Mouse (Mus musculus) limb, embryonic 13.5 days (tissue): ENCODE measurements around the gene Slc47a1. TPM values are rescaled to one million over a fixed set of nuclear protein-coding genes. Genes with fewer than 3 reads are reported as not detected.
A peak's percentile ranks its signal among the peaks of the same experiment; 100 is the strongest.

Experiments
- ATAC-seq: fragments of 200-750 bp; cut with Nextera tagmentation; 2 replicates; pipeline ENCODE4 v1.8.0; 2017; ENCODE audit warnings: low read depth, moderate number of reproducible peaks, moderate TSS enrichment; ENCODE audit not compliant: low FRiP score
- H3K27ac ChIP-seq: fragments of 300-500 bp; sonication (generic); 2 replicates; pipeline ENCODE4 v1.5.1; 2015; ENCODE audit warnings: inconsistent platforms, mild to moderate bottlenecking, moderate library complexity
- H3K27me3 ChIP-seq: fragments of 300-500 bp; sonication (generic); 2 replicates; pipeline ENCODE4 v1.6.1; 2015; ENCODE audit warnings: mild to moderate bottlenecking, inconsistent platforms
- H3K36me3 ChIP-seq: fragments of 300-500 bp; sonication (generic); 2 replicates; pipeline ENCODE4 v1.6.1; 2015; ENCODE audit warnings: inconsistent platforms, mild to moderate bottlenecking, moderate library complexity
- H3K4me1 ChIP-seq: fragments of 300-500 bp; sonication (generic); 2 replicates; pipeline ENCODE4 v1.6.1; 2015; ENCODE audit warnings: inconsistent platforms
- H3K4me2 ChIP-seq: fragments of 300-500 bp; sonication (generic); replicated peaks from 2 replicates; pipeline ENCODE4 v1.6.1; 2015; ENCODE audit warnings: inconsistent platforms, mild to moderate bottlenecking, moderate library complexity
- H3K4me3 ChIP-seq: fragments of 300-500 bp; sonication (generic); 2 replicates; pipeline ENCODE4 v1.5.1; 2015; ENCODE audit warnings: moderate library complexity, mild to moderate bottlenecking, inconsistent platforms
- H3K9ac ChIP-seq: fragments of 300-500 bp; sonication (generic); 2 replicates; pipeline ENCODE4 v1.6.1; 2015; ENCODE audit warnings: mild to moderate bottlenecking, inconsistent platforms
- H3K9me3 ChIP-seq: fragments of 300-500 bp; sonication (generic); 2 replicates; pipeline ENCODE4 v1.6.1; 2016; ENCODE audit warnings: inconsistent platforms
- WGBS: fragments of 180-500 bp; shearing (Covaris S2); methylation state at CpG from one replicate; pipeline ENCODE4 v1.1.7; 2015; 5-methylcytosine and 5-hydroxymethylcytosine counted together
- polyA plus RNA-seq: library from polyadenylated mRNA; unstranded; fragments of >200 nt; fragmentation: Nextera tagmentation; extraction: Ambion mirVana; gene quantifications from 2 replicates; pipeline ENCODE4 v1.2.1, GENCODE M21; 2015

Slc47a1 gene
- polyA plus RNA-seq, 1 experiment from 2014 or later = 0.36 TPM

DNA sequence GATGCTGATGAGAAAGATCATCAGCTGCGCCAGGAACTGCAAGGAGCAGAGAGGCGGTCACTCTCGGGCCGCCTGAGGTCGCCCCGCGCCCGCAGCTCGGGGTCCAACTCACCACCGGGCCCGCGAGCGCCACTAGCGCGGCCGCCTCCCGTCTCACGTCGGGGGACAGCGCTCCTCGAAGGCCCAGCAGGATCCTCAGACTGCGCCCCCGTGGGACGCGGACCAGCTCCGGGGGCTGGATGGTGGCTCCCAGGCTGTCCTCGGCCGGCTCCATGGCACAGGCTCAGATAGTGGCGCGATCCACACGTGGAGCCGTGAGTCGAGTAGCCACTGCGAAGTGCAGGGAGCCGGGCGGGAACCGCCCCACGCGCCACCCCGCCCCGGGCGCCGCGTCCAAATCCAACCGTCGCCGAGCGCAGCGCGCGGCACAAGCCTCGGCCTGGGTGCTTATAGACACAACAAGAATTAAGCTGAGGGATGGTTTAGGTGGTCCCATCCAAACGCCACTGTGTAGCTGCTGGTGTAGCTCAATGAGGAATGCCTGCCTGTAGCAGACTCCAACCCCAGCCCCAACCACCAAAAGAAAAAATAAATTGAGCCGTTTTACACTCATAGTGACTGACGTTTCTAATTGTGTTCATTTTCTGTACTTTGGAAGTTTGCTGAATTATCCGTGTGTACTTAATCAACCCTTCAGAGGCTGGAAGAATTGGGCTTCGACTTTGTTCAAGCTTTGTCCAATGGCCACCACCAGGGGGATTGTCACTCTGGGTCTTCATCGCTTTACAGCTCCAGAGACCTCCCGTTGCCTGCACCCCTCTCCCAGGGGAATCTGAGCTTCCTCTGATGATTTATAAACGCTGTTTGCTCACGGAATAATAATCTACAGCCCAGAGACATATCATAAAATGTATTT, 35.4 kb downstream of the Slc47a1 start, which contains the start of gene Slc47a2:
Gene Slc47a2, minus strand, starts transcription at position 356 of the 916 bp plus-strand sequence.
- ATAC-seq = peak; percentile 36; the same call in 1 of the 2 replicates
- 4% methylated on average over 61 of the region's 61 CpGs for WGBS
- peak within 1 kb of the TSS; percentile 47 for H3K4me3 ChIP-seq

DNA sequence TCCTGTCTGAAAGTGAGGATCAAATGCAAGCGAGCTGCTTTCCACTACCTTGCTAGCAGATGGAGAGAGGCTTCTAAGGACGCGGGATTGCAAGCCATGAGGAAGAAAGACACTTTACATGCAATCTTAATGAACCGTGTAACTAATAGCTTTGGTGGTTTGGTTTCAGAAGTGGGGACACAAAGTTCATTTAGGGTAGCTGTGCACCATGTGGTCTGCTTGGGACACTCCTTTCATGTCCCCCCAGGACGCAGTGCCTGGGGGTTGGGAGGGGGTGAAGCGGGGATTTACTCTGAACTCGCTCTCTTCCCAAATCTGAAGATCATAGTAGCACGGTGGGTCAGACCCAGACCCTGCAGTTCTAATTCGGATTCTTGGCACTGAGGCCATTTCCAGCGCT, 36.2 kb downstream of the Slc47a1 start:
- H3K4me1 ChIP-seq = peaks cover 12% of the 10 kb centered on the region
- H3K4me3 ChIP-seq = peak overlapping the region; percentile 47
- no peak for ATAC-seq
- no peak overlapping the region for H3K9ac ChIP-seq
- H3K27me3 ChIP-seq = peaks cover 71% of the 10 kb centered on the region
- H3K36me3 ChIP-seq = no peaks in the 10 kb centered on the region
- H3K4me2 ChIP-seq = peak overlapping the region; percentile 75
- WGBS = 17% methylated on average over 10 of the region's 10 CpGs
- H3K9me3 ChIP-seq = no peaks in the 10 kb centered on the region
- no peak overlapping the region for H3K27ac ChIP-seq

More for the DNA sequence above, 35.4 kb downstream of the Slc47a1 start, which contains the start of gene Slc47a2:
- peaks cover 12% of the 10 kb centered on the region for H3K4me1 ChIP-seq
- H3K9ac ChIP-seq = peak within 1 kb of the TSS; percentile 55
- no peaks in the 10 kb centered on the region for H3K9me3 ChIP-seq
- H3K27ac ChIP-seq = no peak within 1 kb of the TSS
- peaks cover 78% of the 10 kb centered on the region for H3K27me3 ChIP-seq
- peak within 1 kb of the TSS; percentile 75 for H3K4me2 ChIP-seq
- no peaks in the 10 kb centered on the region for H3K36me3 ChIP-seq

DNA sequence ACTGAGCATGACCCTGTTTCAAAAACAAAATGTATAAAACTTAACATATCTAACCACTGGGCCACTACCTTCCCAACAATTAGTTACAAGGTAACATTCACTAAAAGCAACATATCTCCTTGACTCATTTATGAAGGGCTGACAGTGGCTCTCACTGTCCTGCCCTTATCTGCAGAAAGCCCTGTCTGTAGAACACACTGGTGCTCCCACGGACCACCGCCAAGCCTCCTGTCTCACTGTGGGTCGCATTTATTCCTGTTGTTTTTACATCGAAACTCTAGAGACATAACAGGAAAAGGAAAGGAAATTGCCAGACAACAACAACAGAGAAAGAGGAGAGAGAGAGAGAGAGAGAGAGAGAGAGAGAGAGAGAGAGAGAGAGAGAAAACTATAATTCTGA, 36.9 kb downstream of the Slc47a1 start:
- no peak for ATAC-seq
- peaks cover 12% of the 10 kb centered on the region for H3K4me1 ChIP-seq
- no peak overlapping the region for H3K27ac ChIP-seq
- WGBS = 82% methylated on average over 4 of the region's 4 CpGs
- H3K4me3 ChIP-seq = no peak overlapping the region
- H3K27me3 ChIP-seq = peaks cover 66% of the 10 kb centered on the region
- no peak overlapping the region for H3K9ac ChIP-seq
- H3K9me3 ChIP-seq = no peaks in the 10 kb centered on the region
- H3K36me3 ChIP-seq = no peaks in the 10 kb centered on the region
- no peak overlapping the region for H3K4me2 ChIP-seq

- no peak overlapping the region for H3K4me2 ChIP-seq
Observed at GRCm38 (mm10) chr11:61340374-61340773, 37.8 kb downstream of the Slc47a1 start.

GRCm38 (mm10) chr11:61337586-61337985, 40.6 kb downstream of the Slc47a1 start:
- Histone ChIP-seq H3K4me2 (no peak overlapping the region), H3K9me3 (no peaks in the 10 kb centered on the region), H3K4me3 (no peak overlapping the region), H3K4me1 (peaks cover 10% of the 10 kb centered on the region), H3K9ac (no peak overlapping the region), H3K27ac (no peak overlapping the region), H3K36me3 (no peaks in the 10 kb centered on the region), H3K27me3 (peaks cover 32% of the 10 kb centered on the region)
- 74% methylated on average over 10 of the region's 10 CpGs for WGBS
- ATAC-seq = no peak

More at GRCm38 (mm10) chr11:61340374-61340773, 37.8 kb downstream of the Slc47a1 start:
- Histone ChIP-seq H3K4me3 (no peak overlapping the region), H3K36me3 (no peaks in the 10 kb centered on the region), H3K9me3 (no peaks in the 10 kb centered on the region), H3K9ac (no peak overlapping the region), H3K27me3 (peaks cover 57% of the 10 kb centered on the region), H3K27ac (no peak overlapping the region), H3K4me1 (peaks cover 12% of the 10 kb centered on the region)
- no peak for ATAC-seq
- 79% methylated on average over 4 of the region's 4 CpGs for WGBS

DNA sequence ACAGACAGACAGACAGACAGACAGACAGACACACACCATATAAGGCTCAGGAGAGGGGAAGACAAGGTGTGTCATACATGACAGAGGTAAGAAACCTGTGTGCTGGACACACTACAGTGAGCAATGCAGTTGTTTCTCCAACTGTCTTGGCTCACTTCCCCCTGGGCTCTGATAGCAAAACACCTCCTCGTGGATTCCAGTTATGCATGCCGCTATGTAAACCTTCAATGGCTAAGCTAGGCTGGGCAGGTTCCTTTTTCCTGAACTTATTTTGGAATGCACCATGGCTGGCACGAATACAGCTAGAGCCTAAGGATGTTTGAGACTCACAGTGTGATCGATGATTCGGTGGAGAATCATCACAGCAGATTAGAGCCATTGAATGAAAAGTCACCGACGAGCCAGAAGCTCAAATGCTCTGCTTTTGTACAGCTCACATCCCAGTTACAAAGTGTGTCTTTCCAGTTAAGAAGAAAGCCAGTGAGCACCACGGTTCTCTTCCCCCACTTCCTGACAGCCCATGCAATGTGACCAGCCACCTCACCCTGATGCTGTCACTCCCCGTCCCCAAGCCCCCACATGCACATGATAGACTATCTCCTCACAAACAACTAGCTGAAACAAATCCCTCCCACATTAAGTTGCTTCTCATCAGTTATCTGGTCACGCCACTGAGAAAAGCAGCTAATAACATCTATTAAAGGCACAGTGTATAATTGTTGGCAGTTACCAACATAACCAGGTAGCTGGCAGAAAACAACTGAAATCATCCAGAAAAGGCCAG, 57.0 kb downstream of the Slc47a1 start:
- H3K27ac ChIP-seq = no peak overlapping the region
- H3K27me3 ChIP-seq = peaks cover 6% of the 10 kb centered on the region
- H3K4me1 ChIP-seq = 0 out of 2 replicates have a peak, but pooled peaks cover 3% of the 10 kb centered on the region
- no peaks in the 10 kb centered on the region for H3K9me3 ChIP-seq
- no peak overlapping the region for H3K9ac ChIP-seq
- H3K36me3 ChIP-seq = no peaks in the 10 kb centered on the region
- WGBS = 81% methylated on average over 10 of the region's 10 CpGs
- no peak overlapping the region for H3K4me3 ChIP-seq
- no peak overlapping the region for H3K4me2 ChIP-seq
- ATAC-seq = no peak

DNA sequence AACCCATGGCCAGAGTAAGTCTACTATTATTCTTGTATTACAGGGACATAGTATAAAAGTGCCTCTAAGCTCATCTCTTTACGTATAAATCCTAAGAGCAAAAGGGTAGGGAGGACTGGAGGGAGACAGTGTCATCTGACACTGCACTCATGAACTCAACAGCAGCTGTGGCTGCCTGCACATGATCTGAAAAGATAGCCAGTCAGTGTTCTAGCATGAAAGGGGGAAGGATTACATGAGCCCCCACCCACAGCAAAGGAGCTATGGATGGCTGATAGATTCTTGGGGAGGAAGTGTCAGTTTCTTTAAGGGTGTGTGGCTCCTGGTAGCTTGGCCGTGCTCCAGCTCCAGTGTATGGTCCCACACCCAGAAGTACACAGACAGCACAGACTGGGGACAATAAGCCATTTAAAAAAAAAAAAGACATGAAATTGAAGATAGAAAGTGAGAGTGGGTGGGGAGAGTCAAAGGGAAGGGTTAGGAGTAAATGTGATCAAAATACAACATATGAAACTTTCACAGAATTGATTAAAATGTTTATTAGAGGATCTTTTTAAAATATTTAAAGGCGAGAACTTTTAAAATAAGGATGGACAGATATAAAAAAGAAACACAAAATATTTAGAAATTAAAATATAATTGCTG, 58.1 kb downstream of the Slc47a1 start:
- H3K4me2 ChIP-seq = no peak overlapping the region
- no peaks in the 10 kb centered on the region for H3K36me3 ChIP-seq
- 59% methylated on average over 3 of the region's 3 CpGs for WGBS
- H3K27me3 ChIP-seq = peaks cover 6% of the 10 kb centered on the region
- H3K4me1 ChIP-seq = 0 out of 2 replicates have a peak, but pooled peaks cover 3% of the 10 kb centered on the region
- H3K9ac ChIP-seq = no peak overlapping the region
- no peaks in the 10 kb centered on the region for H3K9me3 ChIP-seq
- no peak overlapping the region for H3K4me3 ChIP-seq
- no peak for ATAC-seq
- no peak overlapping the region for H3K27ac ChIP-seq

GRCm38 (mm10) chr11:61319233-61319922, 58.8 kb downstream of the Slc47a1 start:
- Histone ChIP-seq H3K27me3 (peaks cover 6% of the 10 kb centered on the region), H3K27ac (no peak overlapping the region), H3K4me1 (0 out of 2 replicates have a peak, but pooled peaks cover 3% of the 10 kb centered on the region), H3K9ac (no peak overlapping the region), H3K9me3 (no peaks in the 10 kb centered on the region), H3K36me3 (no peaks in the 10 kb centered on the region), H3K4me2 (no peak overlapping the region), H3K4me3 (no peak overlapping the region)
- WGBS = 65% methylated on average over 12 of the region's 12 CpGs
- no peak for ATAC-seq

GRCm38 (mm10) chr11:61316864-61317263, 61.3 kb downstream of the Slc47a1 start:
- Histone ChIP-seq H3K9ac (no peak overlapping the region), H3K4me2 (no peak overlapping the region), H3K9me3 (no peaks in the 10 kb centered on the region), H3K36me3 (no peaks in the 10 kb centered on the region), H3K4me3 (no peak overlapping the region), H3K27me3 (peaks cover 6% of the 10 kb centered on the region), H3K27ac (no peak overlapping the region), H3K4me1 (0 out of 2 replicates have a peak, but pooled peaks cover 3% of the 10 kb centered on the region)
- WGBS = 51% methylated on average over 2 of the region's 2 CpGs
- ATAC-seq = no peak

GRCm38 (mm10) chr11:61310321-61310720, 67.8 kb downstream of the Slc47a1 start:
- no peak for ATAC-seq

DNA sequence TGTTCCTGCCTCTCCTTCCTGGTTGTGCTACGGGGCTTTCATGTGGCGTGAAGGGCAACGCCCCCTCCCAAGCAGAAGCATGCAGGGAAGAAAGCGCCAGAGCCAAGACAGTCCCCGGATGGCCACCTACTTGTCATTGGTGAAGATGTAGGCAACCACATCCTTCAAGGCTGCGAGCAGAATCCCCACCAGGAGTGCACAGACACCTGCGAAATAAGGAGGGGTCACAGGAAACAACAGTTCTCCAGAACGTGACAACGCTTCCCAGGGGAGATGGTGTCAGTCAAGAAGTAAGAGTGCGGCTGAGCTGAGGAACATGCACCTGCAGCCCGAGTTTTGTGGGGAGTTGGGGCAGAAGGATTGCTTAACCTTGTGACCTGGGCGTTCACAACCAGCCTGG, 68.3 kb downstream of the Slc47a1 start:
- no peak overlapping the region for H3K27ac ChIP-seq
- 54% methylated on average over 12 of the region's 12 CpGs for WGBS
- no peak overlapping the region for H3K4me2 ChIP-seq
- H3K4me1 ChIP-seq = 0 out of 2 replicates have a peak, but pooled peaks cover 7% of the 10 kb centered on the region
- 0 out of 2 replicates have a peak, but pooled peaks cover 9% of the 10 kb centered on the region for H3K9me3 ChIP-seq
- no peak overlapping the region for H3K9ac ChIP-seq
- no peaks in the 10 kb centered on the region for H3K36me3 ChIP-seq
- no peak overlapping the region for H3K4me3 ChIP-seq
- no peaks in the 10 kb centered on the region for H3K27me3 ChIP-seq
- no peak for ATAC-seq

More at GRCm38 (mm10) chr11:61310321-61310720, 67.8 kb downstream of the Slc47a1 start:
- no peaks in the 10 kb centered on the region for H3K27me3 ChIP-seq
- H3K27ac ChIP-seq = no peak overlapping the region
- H3K9ac ChIP-seq = no peak overlapping the region
- H3K9me3 ChIP-seq = 0 out of 2 replicates have a peak, but pooled peaks cover 6% of the 10 kb centered on the region
- no peaks in the 10 kb centered on the region for H3K36me3 ChIP-seq
- WGBS = 63% methylated on average over 7 of the region's 7 CpGs
- no peak overlapping the region for H3K4me2 ChIP-seq
- H3K4me1 ChIP-seq = 0 out of 2 replicates have a peak, but pooled peaks cover 7% of the 10 kb centered on the region
- H3K4me3 ChIP-seq = no peak overlapping the region
